Mouse (Mus musculus) c-Kit-positive CD71-positive TER-119-positive erythroid progenitor cells, embryonic 14.5 days (primary cell): ENCODE measurements at regions not wholly inside any gene's neighbourhood (a gene's known extent, or its start where the extent isn't known, plus 50 kb on each side); places are given as distances from the start of the nearest gene placed in this dataset.

Experiments
- DNase-seq: peaks from one replicate; pipeline ENCODE4 v3.0.0-alpha.2; 2013; ENCODE audit warnings: low spot score

GRCm38 (mm10) chr17:3248875-3249274, 77.5 kb upstream of the Tiam2 start:
- DNase-seq: no peak

GRCm38 (mm10) chr17:3249320-3249719, 77.1 kb upstream of the Tiam2 start:
- DNase-seq: no peak

GRCm38 (mm10) chr17:3251176-3251575, 75.2 kb upstream of the Tiam2 start:
- DNase-seq: no peak

GRCm38 (mm10) chr17:3251966-3252365, 74.4 kb upstream of the Tiam2 start:
- DNase-seq: no peak

- DNase-seq: peak; percentile 12
Observed at GRCm38 (mm10) chr17:3253508-3254176, 72.7 kb upstream of the Tiam2 start.

- no peak for DNase-seq
Observed at GRCm38 (mm10) chr17:3256765-3257164, 69.6 kb upstream of the Tiam2 start.

GRCm38 (mm10) chr17:3258811-3259510, 67.4 kb upstream of the Tiam2 start:
- no peak for DNase-seq

- DNase-seq: no peak
Observed at GRCm38 (mm10) chr17:3260796-3261195, 65.6 kb upstream of the Tiam2 start.

- DNase-seq: peak; percentile 72
Observed at GRCm38 (mm10) chr17:3273108-3274091, 53.0 kb upstream of the Tiam2 start.

GRCm38 (mm10) chr17:3274449-3275285, 51.7 kb upstream of the Tiam2 start:
- DNase-seq: no peak
